Mouse (Mus musculus) CH12.LX (cell line): ENCODE measurements around the gene Actn4. TPM values are rescaled to one million over a fixed set of nuclear protein-coding genes. Genes with fewer than 3 reads are reported as not detected.

Experiments
- DNase-seq: peaks from one replicate; pipeline ENCODE4 v3.0.0-alpha.2; 2013; ENCODE audit errors: extremely low read depth
- H3K27ac ChIP-seq: 2 replicates; pipeline ENCODE4 v1.5.1; 2012; ENCODE audit warnings: low read depth, mild to moderate bottlenecking, control low read depth, moderate library complexity; ENCODE audit not compliant: insufficient read depth
- H3K27me3 ChIP-seq: replicated peaks from 2 replicates; pipeline ENCODE3; 2012; ENCODE audit warnings: inconsistent platforms
- H3K36me3 ChIP-seq, 2 experiments: replicated peaks in 1 of 2; 2 replicates each; pipeline versions ENCODE3 to v1.6.1; 2012; ENCODE audit warnings: inconsistent platforms in 1 of 2, low read length in 1 of 2, mild to moderate bottlenecking in 1 of 2, mixed read lengths in 1 of 2, moderate library complexity in 1 of 2; ENCODE audit not compliant: control insufficient read depth in 1 of 2, insufficient read depth in 1 of 2
- H3K4me1 ChIP-seq, 2 experiments: 2 replicates each; pipeline ENCODE4 v1.6.1; 2012; ENCODE audit warnings: inconsistent platforms in 1 of 2, moderate library complexity in 1 of 2; ENCODE audit not compliant: insufficient read depth in 2 of 2, control insufficient read depth in 1 of 2
- H3K4me2 ChIP-seq: 2 replicates; pipeline ENCODE4 v1.6.1; 2012; ENCODE audit warnings: low read depth, mild to moderate bottlenecking, control low read depth; ENCODE audit not compliant: poor library complexity, insufficient read depth, severe bottlenecking
- H3K4me3 ChIP-seq, 3 experiments: fragments of 150-350 bp in 1 of 3; sonication (generic) in 1 of 3; replicated peaks in 1 of 3; 2 replicates each; pipeline versions ENCODE3 to v1.5.1; 2011 to 2012; ENCODE audit warnings: low read depth in 2 of 3, low read length in 2 of 3, mild to moderate bottlenecking in 2 of 3, moderate library complexity in 2 of 3, control low read depth in 1 of 3, improper control_type of control experiment in 1 of 3, inconsistent platforms in 1 of 3, mixed read lengths in 1 of 3; ENCODE audit not compliant: poor library complexity in 1 of 3
- H3K79me2 ChIP-seq: replicated peaks from 2 replicates; pipeline ENCODE4 v1.6.1; 2012; ENCODE audit warnings: mild to moderate bottlenecking, moderate library complexity; ENCODE audit not compliant: control insufficient read depth, poor library complexity, insufficient read depth, severe bottlenecking; ENCODE audit errors: extremely low read depth
- H3K9ac ChIP-seq: 2 replicates; pipeline ENCODE4 v1.6.1; 2012; ENCODE audit warnings: low read depth, mild to moderate bottlenecking, control low read depth, moderate library complexity; ENCODE audit not compliant: insufficient read depth
- H3K9me3 ChIP-seq: replicated peaks from 2 replicates; pipeline ENCODE3; 2012; ENCODE audit warnings: low read length, inconsistent platforms, mixed read lengths
- CHD1 ChIP-seq: IDR thresholded peaks from 2 replicates; pipeline ENCODE4 v1.6.1; 2012; ENCODE audit warnings: low read depth, low read length, improper control_type of control experiment, inconsistent platforms
- CTCF ChIP-seq, 2 experiments: IDR thresholded peaks in 1 of 2; conservative IDR thresholded peaks in 1 of 2; 2 replicates each; pipeline ENCODE4 v1.5.1; 2011 to 2012; ENCODE audit warnings: low read depth in 2 of 2, low read length in 2 of 2, improper control_type of control experiment in 1 of 2, inconsistent platforms in 1 of 2, mild to moderate bottlenecking in 1 of 2, moderate library complexity in 1 of 2
- E2F4 ChIP-seq: IDR thresholded peaks from 2 replicates; pipeline ENCODE4 v1.6.1; 2011; ENCODE audit warnings: low read depth, low read length, improper control_type of control experiment; ENCODE audit not compliant: insufficient replicate concordance
- ELF1 ChIP-seq: IDR thresholded peaks from 2 replicates; pipeline ENCODE4 v1.6.1; 2014; ENCODE audit warnings: low read depth, mild to moderate bottlenecking, inconsistent platforms, low read length, improper control_type of control experiment
- EP300 ChIP-seq: IDR thresholded peaks from 2 replicates; pipeline ENCODE4 v1.6.1; 2011; ENCODE audit warnings: low read length, improper control_type of control experiment
- GABPA ChIP-seq: IDR thresholded peaks from 2 replicates; pipeline ENCODE4 v1.6.1; 2012; ENCODE audit warnings: low read depth, low read length, improper control_type of control experiment, inconsistent platforms; ENCODE audit not compliant: insufficient replicate concordance
- HCFC1 ChIP-seq: IDR thresholded peaks from 2 replicates; pipeline ENCODE4 v1.6.1; 2012; ENCODE audit warnings: low read depth, mild to moderate bottlenecking, inconsistent platforms, low read length, improper control_type of control experiment
- KAT2A ChIP-seq: IDR thresholded peaks from 2 replicates; pipeline ENCODE4 v1.6.1; 2012; ENCODE audit warnings: low read length, improper control_type of control experiment, inconsistent platforms; ENCODE audit not compliant: insufficient replicate concordance
- MAX ChIP-seq: IDR thresholded peaks from 2 replicates; pipeline ENCODE4 v1.6.1; 2011; ENCODE audit warnings: low read length, improper control_type of control experiment
- MAZ ChIP-seq: IDR thresholded peaks from 2 replicates; pipeline ENCODE4 v1.6.1; 2012; ENCODE audit warnings: low read depth, mild to moderate bottlenecking, inconsistent platforms, low read length, improper control_type of control experiment, moderate library complexity
- MXI1 ChIP-seq: IDR thresholded peaks from 2 replicates; pipeline ENCODE4 v1.6.1; 2011; ENCODE audit warnings: mild to moderate bottlenecking, low read depth, low read length, improper control_type of control experiment
- NELFE ChIP-seq: IDR thresholded peaks from 2 replicates; pipeline ENCODE4 v1.6.1; 2011; ENCODE audit warnings: low read depth, low read length, improper control_type of control experiment
- POLR2AphosphoS2 ChIP-seq: IDR thresholded peaks from 2 replicates; pipeline ENCODE4 v1.6.1; 2011; ENCODE audit warnings: low read depth, low read length, improper control_type of control experiment
- RCOR1 ChIP-seq: conservative IDR thresholded peaks from 2 replicates; pipeline ENCODE4 v1.6.1; 2012; ENCODE audit warnings: low read depth, mild to moderate bottlenecking, inconsistent platforms, low read length, improper control_type of control experiment
- SIN3A ChIP-seq: IDR thresholded peaks from 2 replicates; pipeline ENCODE4 v1.6.1; 2012; ENCODE audit warnings: low read length, improper control_type of control experiment, inconsistent platforms
- TCF12 ChIP-seq: IDR thresholded peaks from 2 replicates; pipeline ENCODE4 v1.6.1; 2014; ENCODE audit warnings: low read depth, mild to moderate bottlenecking, inconsistent platforms, low read length, improper control_type of control experiment
- USF2 ChIP-seq: conservative IDR thresholded peaks from 2 replicates; pipeline ENCODE4 v1.6.1; 2011; ENCODE audit warnings: low read depth, low read length, improper control_type of control experiment
- ZC3H11A ChIP-seq: IDR thresholded peaks from 2 replicates; pipeline ENCODE4 v1.6.1; 2012; ENCODE audit warnings: low read depth, mild to moderate bottlenecking, inconsistent platforms, low read length, improper control_type of control experiment
- ZKSCAN1 ChIP-seq: IDR thresholded peaks from 2 replicates; pipeline ENCODE4 v1.6.1; 2012; ENCODE audit warnings: low read depth, inconsistent platforms, low read length, improper control_type of control experiment, borderline replicate concordance
- ZNF384 ChIP-seq: IDR thresholded peaks from 2 replicates; pipeline ENCODE4 v1.6.1; 2012; ENCODE audit warnings: low read depth, low read length, improper control_type of control experiment, inconsistent platforms
- dilution Hi-C: fragments of 300-500 bp; cut with MboI; formaldehyde crosslinking; loops from 2 replicates; pipeline ENCODE4 v1.14.3; 2020; ENCODE audit warnings: low sequenced_read_pairs; ENCODE audit not compliant: extremely low pct_unique_long_range_greater_than_20kb, extremely low pct_ligation_motif_present
- in situ Hi-C: fragments of 300-500 bp; cut with MboI; formaldehyde crosslinking; loops from 3 replicates; pipeline ENCODE4 v1.14.3; 2019; ENCODE audit warnings: low sequenced_read_pairs, low pct_ligation_motif_present, low pct_unique_long_range_greater_than_20kb, mixed read lengths
- polyA plus RNA-seq: library from polyadenylated mRNA; unstranded; fragments of >175 nt; gene quantifications from 2 replicates; pipeline ENCODE4 v1.2.1, GENCODE M21; 2012; ENCODE audit warnings: low read depth; ENCODE audit not compliant: insufficient read length
- total RNA-seq, 2 experiments: library from RNA; depleted of rRNA; stranded (reverse); fragments of 300-350 nt in 1 of 2; fragments of >200 nt in 1 of 2; gene quantifications; 2 replicates each; pipeline ENCODE4 v1.2.3; 2012 to 2014

The Actn4 gene
- total and polyA plus RNA-seq, 3 experiments: 56.9 to 145 (median 63.4) TPM

GRCm38 (mm10) chr7:28945416-28946270 lies 16.5 kb downstream of the Actn4 start:
- Histone ChIP-seq H3K4me3 (no peak overlapping the region), H3K4me1 (peaks cover 12 to 87% of the 10 kb centered on the region in 2 experiments)
- TF ChIP-seq MXI1 (no peak), ELF1 (no peak), MAZ (no peak), HCFC1 (no peak), ZC3H11A (no peak), USF2 (no peak), ZKSCAN1 (no peak), ZNF384 (no peak), NELFE (no peak), E2F4 (no peak), KAT2A (no peak), POLR2AphosphoS2 (no peak), MAX (no peak), CHD1 (no peak), TCF12 (no peak), SIN3A (no peak), CTCF (conservative IDR thresholded peaks at IDR 0.05 in 1 of 2, IDR thresholded peaks at IDR 0.05 in 1 of 2; ENCODE audit: low read depth in 2 of 2, low read length in 2 of 2) (no peak), EP300 (no peak), GABPA (no peak), RCOR1 (no peak)

More at GRCm38 (mm10) chr7:28945416-28946270, 16.5 kb downstream of the Actn4 start:
- peaks cover 40% of the 10 kb centered on the region for H3K79me2 ChIP-seq
- no peak overlapping the region for H3K4me2 ChIP-seq
- dilution Hi-C loops (no loop called here), in situ Hi-C loops (no loop called here)
- H3K36me3 ChIP-seq: peaks cover 3 to 58% of the 10 kb centered on the region in 2 experiments
- no peaks in the 10 kb centered on the region for H3K9me3 ChIP-seq
- H3K27me3 ChIP-seq: no peaks in the 10 kb centered on the region
- H3K9ac ChIP-seq: no peak overlapping the region
- H3K27ac ChIP-seq: no peak overlapping the region
- no peak for DNase-seq
